Mouse (Mus musculus): ENCODE measurements around the gene Ttll7.

Ttll7 gene

DNA sequence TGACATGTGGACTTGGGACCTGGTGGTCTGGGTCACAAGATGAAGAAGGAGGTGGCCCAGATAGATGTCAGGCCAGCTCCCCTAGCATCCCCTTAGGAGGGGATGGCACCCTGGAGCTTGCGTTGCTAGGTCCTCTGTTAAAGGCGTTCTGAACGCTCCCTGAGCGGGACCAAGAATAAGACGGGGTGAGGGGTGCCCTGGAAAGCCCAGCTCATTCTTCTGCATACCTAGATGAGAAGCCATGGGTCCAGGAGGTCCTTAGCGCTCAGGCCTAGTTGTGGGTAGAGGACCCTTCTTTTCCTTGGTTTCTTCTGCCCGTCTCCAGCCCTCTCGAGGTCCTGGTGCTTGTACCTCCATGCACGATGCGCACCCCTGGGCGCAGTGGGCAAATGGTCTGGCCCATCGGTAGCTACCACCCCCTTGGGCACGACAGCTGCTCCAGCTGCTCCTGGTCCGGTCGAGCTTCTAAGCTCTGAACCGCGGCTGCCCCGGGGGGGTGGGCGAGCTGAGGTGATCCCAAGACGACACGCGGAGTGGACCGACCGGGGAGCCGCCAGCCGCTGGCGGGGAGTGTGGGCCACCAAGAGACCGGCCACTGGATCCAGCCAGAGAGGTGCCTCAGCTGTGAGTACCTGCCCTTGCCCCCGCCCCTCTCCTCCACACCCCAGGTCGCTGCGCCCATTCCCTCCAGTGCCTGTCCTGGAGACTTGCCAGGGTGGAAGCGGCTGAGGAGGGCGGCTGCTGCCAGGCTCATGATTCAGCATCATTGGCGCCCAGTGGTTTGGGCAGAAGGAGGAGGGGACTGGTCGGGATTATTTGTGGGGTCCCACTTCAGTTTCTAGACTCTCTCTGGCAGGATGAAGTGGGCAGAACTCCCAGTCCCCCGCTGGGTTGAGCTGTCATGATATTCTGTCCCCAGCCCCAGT, at the start of gene Ttll7:
Gene Ttll7 (plus strand): TSS at position 402 of the 926 bp plus-strand sequence.
- peak; percentile 60 to 68 for DNase-seq (ENCODE audit: low spot score in 2 of 2)

DNA sequence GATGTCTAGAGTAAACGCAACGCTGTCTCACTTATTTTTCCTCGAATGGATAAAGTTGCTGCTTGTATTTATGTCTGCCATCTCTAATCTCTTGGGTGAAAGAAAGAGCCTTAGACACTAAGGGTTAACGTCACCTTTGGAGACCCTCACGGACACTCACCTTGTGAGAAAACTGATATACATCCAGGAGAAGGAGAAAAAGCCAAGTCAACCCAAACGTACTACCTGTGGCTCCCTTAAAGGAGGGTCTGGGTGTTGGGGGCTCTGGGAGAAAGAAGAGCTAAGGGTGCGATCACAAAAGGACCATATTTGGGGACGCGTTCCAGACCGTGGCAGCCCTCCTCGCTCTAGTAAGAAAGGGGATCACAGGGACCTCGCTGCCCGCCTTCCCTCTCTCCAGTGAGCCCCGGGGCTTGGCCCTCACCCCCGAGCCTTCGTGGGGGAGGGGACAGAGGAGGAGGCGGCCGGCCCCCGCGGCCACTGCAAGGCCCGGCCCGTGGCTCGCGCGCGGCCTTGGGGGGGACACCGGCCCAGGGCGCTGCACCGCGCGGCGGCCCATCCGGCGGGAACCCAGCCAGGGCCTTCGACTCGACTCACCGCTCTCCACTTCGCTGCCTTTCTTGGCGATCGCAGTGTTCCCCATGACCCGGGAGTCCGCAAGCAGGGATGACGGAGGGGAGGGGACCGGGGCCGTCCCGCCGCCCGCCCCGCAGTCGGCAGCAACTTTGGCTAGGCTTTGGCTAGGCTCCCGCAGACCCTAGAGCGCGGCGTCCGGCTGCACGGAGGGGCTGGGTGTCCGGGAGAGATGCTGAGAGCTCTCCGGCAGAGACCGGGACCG, 39.9 kb upstream of the Ttll7 start:
- peak in 1 of 2 experiments; percentile 2 for DNase-seq (ENCODE audit: low spot score in 2 of 2)

- DNase-seq (ENCODE audit: low spot score in 2 of 2) = peak; percentile 81 to 83
Observed at GRCm38 (mm10) chr3:146812901-146813393, 39.2 kb upstream of the Ttll7 start, which contains the start of gene Prkacb. Gene Prkacb, minus strand, starts transcription at chr3:146812990.

DNA sequence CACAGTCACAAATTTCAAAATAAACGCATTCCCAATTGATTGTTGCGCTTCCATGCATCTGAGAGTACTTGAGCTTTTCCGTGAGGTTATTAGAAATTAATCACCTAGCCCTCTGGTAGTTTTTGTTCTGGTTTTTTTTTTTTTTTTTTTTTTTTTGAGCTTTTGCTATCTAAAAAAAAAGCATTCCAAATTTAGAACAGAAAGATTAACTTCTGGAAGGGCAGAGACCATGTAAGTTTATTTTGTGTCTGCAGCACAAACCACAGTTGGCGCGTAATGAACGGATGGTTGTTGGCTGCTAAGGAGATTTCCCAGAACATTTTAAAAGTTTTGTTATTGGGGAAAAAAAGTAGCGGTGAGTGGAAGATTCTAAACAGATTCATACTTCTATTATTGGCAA, 38.5 kb upstream of the Ttll7 start:
- DNase-seq (ENCODE audit: low spot score in 2 of 2) = no peak

DNA sequence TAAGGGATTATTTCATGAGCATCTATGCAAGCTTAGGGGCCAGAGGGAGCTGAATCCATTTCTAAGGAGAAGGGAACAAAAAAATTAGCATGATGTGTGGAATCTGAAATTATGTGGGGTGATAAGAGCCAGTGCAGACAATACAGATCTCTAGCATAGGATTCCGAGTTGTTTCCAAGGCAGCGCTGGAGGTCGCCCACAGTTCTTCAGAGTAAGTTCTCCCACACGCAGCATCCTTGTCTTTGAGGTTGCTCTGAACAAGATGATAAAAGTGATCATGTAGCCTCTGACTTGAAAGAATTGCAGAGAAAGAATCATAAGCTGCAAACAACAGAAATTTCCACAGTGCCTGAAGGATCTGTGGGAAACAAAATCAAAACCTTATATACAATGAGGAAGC, 31.4 kb upstream of the Ttll7 start:
- DNase-seq (ENCODE audit: low spot score in 2 of 2) = no peak

GRCm38 (mm10) chr3:146842766-146843165, 9.4 kb upstream of the Ttll7 start:
- no peak for DNase-seq (ENCODE audit: low spot score in 2 of 2)

DNA sequence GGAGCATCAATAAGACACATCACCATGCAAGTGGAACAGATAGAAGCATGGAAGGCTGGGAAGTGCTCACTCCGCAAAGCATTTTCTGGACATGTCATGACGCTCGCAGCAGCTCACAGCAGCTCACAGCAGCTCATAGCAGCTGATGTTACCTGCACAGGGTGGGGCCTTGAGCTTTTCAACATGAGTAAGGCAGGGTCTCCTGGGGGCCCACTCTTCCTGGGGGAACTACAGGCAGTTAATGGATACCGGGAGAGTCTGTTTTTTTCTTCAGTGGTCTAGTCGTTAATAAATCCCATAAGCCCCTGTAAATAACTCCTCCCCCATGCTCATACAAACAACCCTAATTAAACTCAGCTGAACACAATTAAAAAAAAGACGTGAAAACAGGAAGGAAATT, 8.7 kb upstream of the Ttll7 start:
- DNase-seq (ENCODE audit: low spot score in 2 of 2) = no peak

- DNase-seq (ENCODE audit: low spot score in 2 of 2) = no peak
Observed at GRCm38 (mm10) chr3:146846237-146846636, 5.9 kb upstream of the Ttll7 start.

- no peak for DNase-seq (ENCODE audit: low spot score in 2 of 2)
Observed at GRCm38 (mm10) chr3:146848112-146848511, 4.1 kb upstream of the Ttll7 start.

- no peak for DNase-seq (ENCODE audit: low spot score in 2 of 2)
Observed at GRCm38 (mm10) chr3:146849360-146849759, 2.8 kb upstream of the Ttll7 start.

DNA sequence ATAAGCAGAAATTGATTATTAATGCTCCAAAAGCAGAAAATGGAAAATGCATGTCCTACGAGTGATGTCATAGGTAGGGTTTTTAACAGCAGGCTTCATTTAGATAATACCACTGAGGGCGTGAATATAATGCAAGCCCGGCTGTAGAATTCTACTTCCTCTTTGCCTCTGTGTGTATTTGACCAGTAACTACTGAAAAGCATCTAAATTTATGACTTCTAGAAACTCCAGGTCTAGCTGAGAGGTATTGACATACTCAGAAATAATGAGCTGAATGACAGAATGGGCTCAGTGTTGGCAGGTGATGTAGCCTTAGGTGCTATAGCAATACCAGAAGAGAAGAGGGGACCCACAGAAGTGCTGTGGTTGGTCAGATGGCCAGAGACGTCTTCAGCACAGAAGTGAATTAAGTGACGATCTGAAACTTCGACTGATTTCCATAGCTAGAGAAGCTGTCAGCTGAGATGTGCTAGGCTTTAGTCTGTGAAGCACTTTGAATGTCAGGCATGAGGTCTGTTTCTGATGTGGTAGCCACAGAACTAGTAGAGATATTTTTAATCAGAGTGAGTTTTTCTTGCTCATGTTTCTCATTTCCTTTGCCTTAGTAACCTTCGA, 2.4 kb downstream of the Ttll7 start:
- no peak for DNase-seq (ENCODE audit: low spot score in 2 of 2)

DNA sequence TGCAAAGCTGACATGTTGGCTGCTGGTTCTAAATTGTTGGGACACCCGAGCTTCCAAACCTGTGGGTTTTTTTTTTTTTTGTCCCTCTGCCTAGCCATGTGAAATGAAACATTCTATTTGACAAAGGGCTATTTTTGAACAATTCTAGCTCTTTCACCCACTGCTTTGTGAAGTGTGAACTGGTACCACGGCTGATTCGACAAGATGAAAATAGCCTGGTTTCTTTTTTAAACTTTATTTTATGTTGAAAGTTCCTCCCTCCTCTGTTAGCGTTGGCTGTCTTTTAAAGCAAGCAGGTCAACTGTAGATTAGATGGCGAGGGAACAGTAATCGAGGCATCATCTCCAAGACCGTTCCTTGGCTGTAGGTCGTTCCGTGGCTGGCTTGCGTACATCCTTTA, 5.2 kb downstream of the Ttll7 start:
- DNase-seq (ENCODE audit: low spot score in 2 of 2) = no peak

DNA sequence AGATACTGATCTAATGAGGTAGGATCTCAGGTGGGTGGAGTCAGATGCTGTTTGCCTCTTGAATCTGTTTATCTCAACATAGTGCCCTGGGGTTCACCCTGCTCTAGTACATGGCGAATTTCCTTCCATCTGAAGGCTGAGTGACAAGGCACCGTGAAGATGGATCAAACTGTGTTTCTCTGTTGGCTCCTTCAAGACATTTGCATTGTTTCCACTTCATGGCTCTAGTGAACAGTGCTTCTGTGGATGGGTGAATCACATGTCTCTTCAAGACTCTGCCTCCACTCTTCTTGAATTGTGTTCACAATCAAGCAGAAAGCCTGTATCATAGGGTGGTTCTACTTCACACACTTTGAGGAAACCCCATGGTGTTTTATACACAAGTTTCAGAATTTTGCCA, 8.1 kb downstream of the Ttll7 start:
- no peak for DNase-seq (ENCODE audit: low spot score in 2 of 2)

GRCm38 (mm10) chr3:146866563-146866962, 14.4 kb downstream of the Ttll7 start:
- DNase-seq (ENCODE audit: low spot score in 2 of 2) = no peak

- DNase-seq (ENCODE audit: low spot score in 2 of 2) = no peak
Observed at GRCm38 (mm10) chr3:146871954-146872353, 19.8 kb downstream of the Ttll7 start.

DNA sequence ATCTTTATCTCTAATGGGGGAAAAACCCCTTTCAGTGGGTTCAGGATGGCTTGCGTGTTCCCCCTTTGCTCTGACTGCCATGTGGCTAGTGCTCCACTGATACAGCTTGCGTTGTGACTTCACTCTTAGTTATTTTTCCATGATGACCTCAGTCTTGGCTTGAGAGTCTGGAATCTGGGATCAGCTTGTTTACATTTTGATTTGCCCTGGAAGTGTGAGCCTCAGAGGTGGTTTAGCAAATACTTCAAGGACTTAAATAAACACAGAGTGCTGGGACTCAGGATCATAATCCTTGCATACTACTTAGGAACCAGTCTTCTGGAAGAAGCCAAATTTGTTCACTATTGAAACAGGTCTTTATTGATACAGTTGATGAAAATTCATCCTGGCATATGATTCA, 23.8 kb downstream of the Ttll7 start:
- DNase-seq (ENCODE audit: low spot score in 2 of 2) = no peak

DNA sequence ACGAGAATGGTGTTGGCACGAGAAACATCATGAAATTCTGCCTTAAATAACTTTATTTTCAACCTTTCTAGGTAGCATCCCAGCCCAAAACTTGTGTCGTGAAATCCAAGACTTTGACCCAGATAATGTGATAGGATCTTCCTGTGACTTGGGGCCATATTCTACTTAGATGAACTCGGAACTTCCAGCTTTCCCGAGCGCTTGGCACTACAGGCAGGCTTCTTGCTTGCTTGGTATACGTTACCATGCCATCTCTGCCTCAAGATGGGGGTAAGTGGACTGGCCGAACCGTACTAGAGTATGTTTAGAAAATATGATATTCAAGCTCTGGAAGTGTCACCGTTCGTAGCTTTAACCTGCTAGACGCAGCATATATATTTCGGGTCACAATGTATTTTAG, 41.8 kb downstream of the Ttll7 start:
- no peak for DNase-seq (ENCODE audit: low spot score in 2 of 2)

DNA sequence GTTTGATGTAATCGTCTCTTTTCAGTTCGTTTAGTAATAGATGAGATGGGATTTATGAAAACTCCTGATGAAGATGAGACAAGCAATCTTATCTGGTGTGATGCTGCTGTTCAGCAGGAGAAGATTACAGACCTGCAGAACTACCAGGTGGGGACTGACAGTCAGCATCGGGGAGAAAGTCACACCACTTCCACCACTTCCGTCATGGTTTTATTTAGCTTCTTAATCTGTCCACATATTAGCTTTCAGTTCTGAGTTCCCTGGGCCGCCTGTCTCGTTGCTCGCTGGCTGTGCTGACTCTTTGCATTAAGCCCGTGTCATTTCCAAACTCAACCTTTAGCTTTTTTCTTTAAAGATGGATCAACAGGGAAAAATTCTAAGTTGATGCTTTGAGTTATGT, 44.4 kb downstream of the Ttll7 start:
- DNase-seq (ENCODE audit: low spot score in 2 of 2) = no peak

DNA sequence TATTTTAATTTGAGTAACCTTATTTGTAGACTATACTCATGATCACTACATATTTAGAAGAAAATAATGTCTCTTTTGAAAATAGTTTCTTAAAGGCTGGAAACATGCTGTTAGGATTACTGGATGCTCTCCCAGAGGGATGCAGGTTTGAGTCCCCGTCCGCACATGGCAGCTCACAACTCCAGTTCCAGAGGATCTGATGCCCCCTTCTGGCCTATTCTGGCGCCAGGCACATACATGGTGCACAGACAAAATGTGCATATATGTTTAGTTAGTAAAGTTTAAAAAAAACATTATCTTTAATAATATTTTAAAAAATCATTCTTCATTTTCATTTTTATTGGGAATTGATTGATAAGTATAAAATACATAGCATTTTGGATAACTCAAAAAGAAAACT, 47.9 kb downstream of the Ttll7 start:
- no peak for DNase-seq (ENCODE audit: low spot score in 2 of 2)

DNA sequence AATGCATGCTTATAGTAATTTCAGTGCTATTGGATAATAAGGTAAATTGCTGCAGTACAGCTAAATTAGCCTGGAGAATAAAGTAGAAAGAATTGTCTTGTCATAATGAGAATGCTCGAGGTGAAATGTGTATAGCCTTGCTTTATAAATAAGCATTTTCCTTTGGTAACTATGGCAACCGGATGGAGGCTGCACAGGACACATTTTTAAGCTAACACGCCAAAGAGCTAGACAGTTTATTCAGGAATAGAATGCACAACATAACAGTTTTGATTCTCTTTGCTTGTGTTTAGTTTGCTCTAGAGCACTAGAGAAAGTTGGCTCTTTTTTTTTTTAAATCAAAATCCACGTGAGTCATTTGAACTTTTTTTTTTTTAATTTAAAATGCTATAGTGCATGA, 49.6 kb downstream of the Ttll7 start:
- no peak for DNase-seq (ENCODE audit: low spot score in 2 of 2)

GRCm38 (mm10) chr3:146905606-146906005, 53.4 kb downstream of the Ttll7 start:
- no peak for DNase-seq (ENCODE audit: low spot score in 2 of 2)

DNA sequence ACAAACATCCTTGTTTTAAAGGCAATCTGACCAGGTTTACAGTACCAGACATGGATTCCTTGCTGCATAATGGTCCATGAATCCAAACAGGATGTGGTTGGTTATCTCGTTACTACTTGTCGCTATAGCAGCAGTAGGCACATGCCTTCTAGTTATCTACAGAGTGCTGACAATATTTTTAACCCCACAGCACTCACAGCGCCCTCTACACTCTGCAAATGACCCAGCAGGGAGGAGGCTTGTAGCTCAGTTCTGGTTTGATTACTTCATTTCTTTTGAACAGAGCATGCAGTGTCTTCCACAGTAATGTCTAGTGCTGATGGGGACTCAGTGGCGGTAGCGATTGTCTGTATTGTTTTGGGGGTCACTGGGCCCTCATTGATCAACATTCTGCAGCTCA, 56.8 kb downstream of the Ttll7 start:
- no peak for DNase-seq (ENCODE audit: low spot score in 2 of 2)

Data from urinary bladder, adult 18-20 months (tissue).